Mouse (Mus musculus) intestine, embryonic 14.5 days (tissue): Measurements from ENCODE around the gene Ugt1a1. TPM values are rescaled to one million over a fixed set of nuclear protein-coding genes. Genes with fewer than 3 reads are reported as not detected.
A peak's percentile ranks its signal among the peaks of the same experiment; 100 is the strongest.

Experiments used
- ATAC-seq: fragments of 200-750 bp; cut with Nextera tagmentation; replicated peaks from 2 replicates; pipeline ENCODE4 v1.8.0; 2017; ENCODE audit warnings: low read depth, moderate number of reproducible peaks, moderate TSS enrichment, moderate library complexity; ENCODE audit not compliant: low FRiP score, low TSS enrichment
- DNase-seq: peaks from one replicate; pipeline ENCODE4 v3.0.0-alpha.2; 2018; ENCODE audit warnings: low spot score
- H3K27ac ChIP-seq: fragments of 300-500 bp; sonication (generic); 2 replicates; pipeline ENCODE4 v1.5.1; 2014; ENCODE audit warnings: low read depth, mild to moderate bottlenecking, control low read depth
- H3K27me3 ChIP-seq: fragments of 300-500 bp; sonication (generic); replicated peaks from 2 replicates; pipeline ENCODE4 v1.6.1; 2014; ENCODE audit warnings: low read length, control low read depth; ENCODE audit not compliant: control insufficient read depth, insufficient read depth
- H3K36me3 ChIP-seq: fragments of 300-500 bp; sonication (generic); 2 replicates; pipeline ENCODE4 v1.6.1; 2014; ENCODE audit warnings: low read length, control low read depth; ENCODE audit not compliant: control insufficient read depth, insufficient read depth
- H3K4me1 ChIP-seq: fragments of 300-500 bp; sonication (generic); replicated peaks from 2 replicates; pipeline ENCODE4 v1.6.1; 2014; ENCODE audit warnings: low read length, control low read depth, mixed read lengths; ENCODE audit not compliant: control insufficient read depth, insufficient read depth
- H3K4me2 ChIP-seq: fragments of 300-500 bp; sonication (generic); 2 replicates; pipeline ENCODE4 v1.6.1; 2014; ENCODE audit warnings: low read length
- H3K4me3 ChIP-seq: fragments of 300-500 bp; sonication (generic); 2 replicates; pipeline ENCODE4 v1.5.1; 2014; ENCODE audit warnings: low read depth, low read length, control low read depth, mixed read lengths
- H3K9ac ChIP-seq: fragments of 300-500 bp; sonication (generic); 2 replicates; pipeline ENCODE4 v1.6.1; 2014; ENCODE audit warnings: mild to moderate bottlenecking, low read length
- H3K9me3 ChIP-seq: fragments of 300-500 bp; sonication (generic); 2 replicates; pipeline ENCODE4 v1.6.1; 2016; ENCODE audit warnings: low read length, control low read depth; ENCODE audit not compliant: control insufficient read depth
- WGBS: fragments of 180-500 bp; shearing (Covaris S2); extraction: QIAGEN DNeasy Blood & Tissue Kit; methylation state at CpG from one replicate; pipeline ENCODE4 v1.1.7; 2014; 5-methylcytosine and 5-hydroxymethylcytosine counted together
- polyA plus RNA-seq: library from polyadenylated mRNA; unstranded; fragments of >200 nt; fragmentation: Nextera tagmentation; extraction: Ambion mirVana; gene quantifications from 2 replicates; pipeline ENCODE4 v1.2.1, GENCODE M21; 2014

Ugt1a1 gene
- polyA plus RNA-seq, 1 experiment from 2014 or later, result 3.3 TPM

DNA sequence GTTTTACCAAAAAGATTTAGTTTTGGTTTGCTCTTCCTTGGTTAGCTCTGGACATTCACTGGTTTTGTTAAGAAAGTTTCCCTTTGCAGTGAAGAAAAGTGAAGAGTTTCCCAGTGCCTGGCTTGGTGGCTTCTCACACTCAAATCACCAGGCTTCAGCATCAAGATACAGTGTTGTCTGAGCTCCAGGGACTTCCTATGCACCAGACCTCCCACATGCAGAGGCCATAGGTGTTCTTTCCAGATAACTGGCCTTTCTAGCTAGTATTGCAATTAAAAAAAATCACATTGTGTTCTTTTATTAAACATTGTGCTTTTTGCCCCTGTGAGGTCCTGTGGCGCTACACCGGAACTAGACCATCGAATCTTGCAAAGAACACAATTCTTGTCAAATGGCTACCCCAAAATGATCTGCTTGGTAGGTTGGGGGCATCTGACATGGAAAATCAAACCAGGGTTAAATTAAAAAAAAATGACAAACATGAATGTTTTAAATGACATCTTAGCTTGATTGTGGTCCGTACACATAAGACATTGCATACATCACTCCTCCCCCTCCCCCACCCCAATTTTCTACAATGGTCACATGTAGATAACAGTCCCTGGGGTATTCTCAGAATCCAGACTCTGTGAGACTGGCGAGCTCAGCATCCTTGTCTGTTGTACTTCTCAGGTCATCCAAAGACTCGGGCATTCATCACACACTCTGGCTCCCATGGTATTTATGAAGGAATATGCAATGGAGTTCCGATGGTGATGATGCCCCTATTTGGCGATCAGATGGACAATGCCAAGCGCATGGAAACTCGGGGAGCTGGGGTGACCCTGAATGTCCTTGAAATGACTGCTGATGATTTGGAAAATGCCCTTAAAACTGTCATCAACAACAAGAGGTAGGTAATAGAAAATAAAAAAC is 4.0 kb downstream of the Ugt1a1 start:
- no peaks in the 10 kb centered on the region for H3K4me1 ChIP-seq
- no peak for DNase-seq
- no peak overlapping the region for H3K9ac ChIP-seq
- no peaks in the 10 kb centered on the region for H3K36me3 ChIP-seq
- H3K9me3 ChIP-seq, result peaks cover 53% of the 10 kb centered on the region
- no peak overlapping the region for H3K27ac ChIP-seq
- H3K4me3 ChIP-seq, result no peak overlapping the region
- no peak for ATAC-seq
- no peak overlapping the region for H3K4me2 ChIP-seq
- WGBS, result 72% methylated on average over 10 of the region's 10 CpGs
- H3K27me3 ChIP-seq, result no peaks in the 10 kb centered on the region

DNA sequence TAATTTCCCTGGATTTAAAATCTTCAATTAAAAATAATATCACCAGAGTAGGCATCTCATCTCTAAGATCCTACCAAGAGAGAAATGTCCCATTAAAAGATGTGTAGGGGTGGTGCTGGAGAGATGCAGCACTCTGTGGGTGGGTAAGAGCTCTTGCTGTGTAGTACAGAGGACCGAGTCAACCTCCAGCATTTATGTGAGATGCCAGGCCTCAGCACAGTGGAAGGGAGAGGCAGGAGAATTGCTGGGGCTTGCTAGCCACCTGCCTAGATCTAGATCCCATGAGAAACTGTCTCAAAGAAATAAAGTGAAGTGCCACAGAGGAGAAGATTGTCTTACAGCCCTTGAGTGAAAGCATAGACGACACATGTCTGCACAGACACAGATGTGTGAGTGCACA is 4.8 kb downstream of the Ugt1a1 start:
- DNase-seq, result no peak
- no peak overlapping the region for H3K9ac ChIP-seq

DNA sequence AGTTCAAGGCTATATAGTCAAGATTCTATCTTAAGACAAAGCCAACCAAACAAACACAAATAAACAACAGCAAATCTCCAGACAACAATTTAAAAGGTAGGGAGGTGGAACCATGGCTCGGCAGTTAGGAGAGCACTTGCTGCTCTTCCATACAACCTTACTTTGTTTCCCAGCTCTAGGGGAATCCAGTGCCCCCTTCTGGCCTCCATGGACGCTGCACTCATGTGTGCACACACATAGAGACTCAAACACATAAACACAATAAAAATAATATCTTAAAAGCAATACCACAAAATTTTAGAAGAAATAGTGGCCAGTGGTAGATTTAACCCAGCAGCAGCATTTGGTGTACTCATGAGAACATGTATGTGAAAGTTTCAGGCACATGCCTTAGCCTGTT is 5.4 kb downstream of the Ugt1a1 start:
- H3K4me1 ChIP-seq, result no peaks in the 10 kb centered on the region
- no peak for ATAC-seq
- H3K4me2 ChIP-seq, result no peak overlapping the region
- DNase-seq, result no peak
- no peaks in the 10 kb centered on the region for H3K36me3 ChIP-seq
- H3K4me3 ChIP-seq, result no peak overlapping the region
- 62% methylated on average over 2 of the region's 2 CpGs for WGBS
- no peak overlapping the region for H3K9ac ChIP-seq
- no peak overlapping the region for H3K27ac ChIP-seq
- peaks cover 47% of the 10 kb centered on the region for H3K9me3 ChIP-seq
- no peaks in the 10 kb centered on the region for H3K27me3 ChIP-seq

More for the DNA sequence above, 4.8 kb downstream of the Ugt1a1 start:
- Histone ChIP-seq H3K4me1 (no peaks in the 10 kb centered on the region), H3K36me3 (no peaks in the 10 kb centered on the region), H3K9me3 (peaks cover 50% of the 10 kb centered on the region), H3K27me3 (no peaks in the 10 kb centered on the region), H3K27ac (no peak overlapping the region), H3K4me2 (no peak overlapping the region), H3K4me3 (no peak overlapping the region)
- ATAC-seq, result no peak
- 61% methylated on average over 2 of the region's 2 CpGs for WGBS

DNA sequence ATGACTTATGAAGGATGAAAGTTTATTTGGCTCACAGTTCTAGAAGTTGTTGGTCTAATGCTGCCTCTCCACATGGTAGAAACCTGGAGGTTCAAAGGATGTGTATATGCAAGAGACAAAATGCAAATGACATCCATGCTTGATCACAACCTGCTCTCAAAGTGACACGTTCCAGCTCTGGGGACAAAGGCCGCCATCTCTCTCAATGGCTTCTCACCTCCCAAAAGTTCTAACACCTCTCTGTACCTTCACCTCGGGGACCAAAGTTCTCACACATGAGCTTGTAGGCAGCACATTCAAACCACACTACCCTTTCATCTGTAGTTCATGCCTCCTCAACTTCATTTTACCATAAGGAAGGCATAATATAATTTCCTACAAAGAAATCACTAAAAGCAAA is 5.8 kb downstream of the Ugt1a1 start:
- Histone ChIP-seq H3K9me3 (peaks cover 44% of the 10 kb centered on the region), H3K4me3 (no peak overlapping the region), H3K9ac (no peak overlapping the region), H3K27me3 (no peaks in the 10 kb centered on the region), H3K4me1 (no peaks in the 10 kb centered on the region), H3K36me3 (no peaks in the 10 kb centered on the region), H3K27ac (no peak overlapping the region), H3K4me2 (no peak overlapping the region)
- DNase-seq (peak; percentile 52), ATAC-seq (no peak)
- WGBS, result 40% methylated on average over 3 of the region's 3 CpGs

DNA sequence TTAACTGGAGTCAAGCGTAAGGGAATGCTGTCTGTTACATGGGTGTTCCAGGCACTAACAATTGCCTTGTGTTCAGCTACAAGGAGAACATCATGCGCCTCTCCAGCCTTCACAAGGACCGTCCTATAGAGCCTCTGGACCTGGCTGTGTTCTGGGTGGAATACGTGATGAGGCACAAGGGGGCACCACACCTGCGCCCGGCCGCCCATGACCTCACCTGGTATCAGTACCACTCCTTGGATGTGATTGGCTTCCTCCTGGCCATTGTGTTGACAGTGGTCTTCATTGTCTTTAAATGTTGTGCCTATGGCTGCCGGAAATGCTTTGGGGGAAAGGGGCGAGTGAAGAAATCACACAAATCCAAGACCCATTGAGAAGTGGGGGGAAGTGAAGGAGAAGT is 6.3 kb downstream of the Ugt1a1 start:
- no peak overlapping the region for H3K9ac ChIP-seq
- H3K27me3 ChIP-seq, result no peaks in the 10 kb centered on the region
- ATAC-seq (no peak), DNase-seq (peak; percentile 57)
- no peaks in the 10 kb centered on the region for H3K4me1 ChIP-seq
- no peaks in the 10 kb centered on the region for H3K36me3 ChIP-seq
- whole genome bisulfite sequencing, result 71% methylated on average over 9 of the region's 9 CpGs
- H3K4me2 ChIP-seq, result no peak overlapping the region
- H3K27ac ChIP-seq, result no peak overlapping the region
- H3K4me3 ChIP-seq, result no peak overlapping the region
- peaks cover 39% of the 10 kb centered on the region for H3K9me3 ChIP-seq

DNA sequence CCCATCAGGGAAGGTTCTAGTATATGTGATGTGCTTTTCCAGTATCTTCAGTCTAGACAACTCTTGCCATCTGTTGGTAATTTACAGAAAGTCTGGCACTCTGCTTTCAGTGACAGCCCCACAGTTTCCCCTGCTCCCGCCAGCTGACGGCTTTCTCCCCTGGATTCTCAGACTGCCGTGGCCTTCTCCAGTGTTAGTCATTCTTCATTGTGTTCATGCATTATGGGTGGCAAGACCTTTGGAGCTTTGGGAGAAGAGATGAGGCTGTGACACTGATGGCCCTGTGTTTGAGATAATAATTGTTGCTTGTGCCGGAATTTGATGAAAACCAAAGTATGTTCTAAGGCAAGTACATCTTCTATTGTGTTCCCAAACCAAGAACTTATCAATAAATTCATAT is 6.8 kb downstream of the Ugt1a1 start:
- Histone ChIP-seq H3K4me2 (no peak overlapping the region), H3K9me3 (peaks cover 34% of the 10 kb centered on the region), H3K27me3 (no peaks in the 10 kb centered on the region), H3K9ac (no peak overlapping the region), H3K4me3 (no peak overlapping the region), H3K36me3 (no peaks in the 10 kb centered on the region), H3K4me1 (no peaks in the 10 kb centered on the region), H3K27ac (no peak overlapping the region)
- DNase-seq, result peak; percentile 50
- 50% methylated on average over 4 of the region's 4 CpGs for WGBS
- no peak for ATAC-seq

DNA sequence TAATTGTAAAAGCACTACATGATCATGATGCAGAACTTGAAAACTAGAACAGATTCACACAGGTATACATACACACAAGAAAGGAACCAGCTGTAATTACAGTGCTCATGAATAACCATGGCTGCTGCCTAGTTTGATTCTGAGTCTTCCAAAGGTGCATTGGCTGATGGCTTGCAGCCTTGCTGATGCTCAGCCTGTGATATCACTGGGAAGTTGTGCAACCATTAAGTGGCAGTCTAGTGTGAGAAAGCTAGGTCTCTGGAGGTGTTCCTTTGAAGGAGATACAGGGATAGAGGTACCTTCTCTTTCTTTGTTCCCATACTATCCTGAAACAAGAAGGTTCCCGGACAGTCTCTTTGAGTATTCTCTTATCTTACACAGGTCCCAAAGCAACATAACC is 7.3 kb downstream of the Ugt1a1 start:
- no peaks in the 10 kb centered on the region for H3K36me3 ChIP-seq
- no peak overlapping the region for H3K4me3 ChIP-seq
- no peaks in the 10 kb centered on the region for H3K27me3 ChIP-seq
- no peak overlapping the region for H3K9ac ChIP-seq
- no peak overlapping the region for H3K4me2 ChIP-seq
- ATAC-seq (no peak), DNase-seq (peak; percentile 58)
- no peaks in the 10 kb centered on the region for H3K4me1 ChIP-seq
- 22% methylated on average over 1 of the region's 1 CpGs for WGBS
- peaks cover 30% of the 10 kb centered on the region for H3K9me3 ChIP-seq
- no peak overlapping the region for H3K27ac ChIP-seq

DNA sequence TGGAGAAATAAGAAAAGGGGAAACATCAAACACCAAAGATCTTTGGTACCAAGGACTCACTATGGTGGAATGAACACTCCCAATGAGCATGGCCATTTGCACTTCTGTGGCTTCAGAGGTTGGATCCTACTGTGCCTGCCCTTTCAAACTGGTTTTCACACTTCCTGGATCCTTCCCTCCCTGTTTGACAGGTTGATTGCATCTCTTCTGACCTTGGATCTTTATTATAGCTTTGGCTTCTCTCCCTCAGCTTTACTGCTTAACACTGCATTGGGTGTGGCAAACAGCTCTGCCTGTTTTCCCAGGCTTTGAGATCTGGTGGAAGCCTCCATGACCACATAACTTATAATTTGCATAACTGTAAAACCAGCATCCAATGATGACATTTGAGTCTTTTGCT is 8.6 kb downstream of the Ugt1a1 start:
- Histone ChIP-seq H3K4me1 (no peaks in the 10 kb centered on the region), H3K9ac (no peak overlapping the region), H3K4me2 (no peak overlapping the region), H3K4me3 (no peak overlapping the region), H3K9me3 (peaks cover 20% of the 10 kb centered on the region), H3K27me3 (no peaks in the 10 kb centered on the region), H3K27ac (no peak overlapping the region), H3K36me3 (no peaks in the 10 kb centered on the region)
- ATAC-seq, result no peak
- DNase-seq, result peak; percentile 64

DNA sequence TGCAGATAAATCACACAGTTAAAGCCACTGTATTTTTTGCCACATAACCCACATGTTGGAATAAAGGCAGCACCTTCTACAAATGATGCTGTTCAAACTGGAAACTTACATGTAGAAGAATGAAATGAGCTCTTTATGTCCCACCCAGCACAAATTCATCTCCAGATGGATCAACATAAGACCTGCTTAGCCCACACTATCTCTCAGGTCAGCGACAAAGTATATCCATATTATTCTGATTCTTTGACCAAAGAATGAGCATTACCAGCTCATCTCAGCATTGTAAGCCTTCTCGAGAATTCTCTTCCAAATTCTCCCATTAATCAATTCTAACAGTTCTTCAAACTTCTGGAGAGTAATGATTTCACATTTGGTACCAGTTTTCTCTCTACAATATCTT is 10.5 kb downstream of the Ugt1a1 start:
- peaks cover 26% of the 10 kb centered on the region for H3K9me3 ChIP-seq
- H3K36me3 ChIP-seq, result no peaks in the 10 kb centered on the region
- 48% methylated on average over 2 of the region's 2 CpGs for WGBS
- no peak overlapping the region for H3K9ac ChIP-seq
- H3K4me1 ChIP-seq, result no peaks in the 10 kb centered on the region
- ATAC-seq (no peak), DNase-seq (no peak)
- H3K4me2 ChIP-seq, result no peak overlapping the region
- no peak overlapping the region for H3K27ac ChIP-seq
- H3K4me3 ChIP-seq, result no peak overlapping the region
- no peaks in the 10 kb centered on the region for H3K27me3 ChIP-seq
